10 mouse cellular contexts compared by ENCODE assay signal in genomic region chr7:40072478-40072877, GRCm38 (mm10).
DNase-seq lines count a peak whose midpoint lies in the region; ATAC-seq and TF ChIP-seq lines count a peak whose summit lies in the region.
"Had no signal": no experiment of that assay in that cellular context is flagged by ENCODE, and none has a peak within 500 bp of the region (broad histone marks: within the 10 kb centered on the region; RNA-seq: fewer than 3 reads in every experiment).

No protein-coding gene starts in this region.

- H3K9ac ChIP-seq in heart, postnatal 0 days (replicated peaks; ENCODE audit: low read depth, low read length): no peak overlapping the region
- H3K9ac ChIP-seq: lung, embryonic 14.5 days had no signal

- H3K9me3 ChIP-seq in heart, postnatal 0 days (replicated peaks; ENCODE audit: control insufficient read depth, low read length): no peaks in the 10 kb centered on the region

- no peak overlapping the region for H3K4me3 ChIP-seq in heart, postnatal 0 days (ENCODE audit: low read depth, low read length)

- DNase-seq in heart, postnatal 0 days (ENCODE audit: low spot score): peak; percentile 22
- no peak for DNase-seq in heart, adult 8-10 months (ENCODE audit: low spot score)
- DNase-seq in right cerebral cortex, adult 2 months (ENCODE audit: low spot score in 2 of 2): peak; percentile 18 to 29
- DNase-seq in right cerebral cortex, postnatal 25 days: no peak
- peak; percentile 1 to 43 for DNase-seq in kidney, postnatal 36 days
- no peak for DNase-seq in Muller cell, postnatal 12 days (ENCODE audit: inconsistent ontology term)
- no peak for DNase-seq in adrenal gland, adult (ENCODE audit: inconsistent age in 2 of 2, low spot score in 1 of 2)
- no peak for DNase-seq in MN1 (ENCODE audit: low spot score)
- DNase-seq: lung, embryonic 14.5 days had no signal

- no peaks in the 10 kb centered on the region for H3K36me3 ChIP-seq in heart, postnatal 0 days (replicated peaks; ENCODE audit: control insufficient read depth, insufficient read depth, low read length)
- H3K36me3 ChIP-seq: G1E had no signal

- no peaks in the 10 kb centered on the region for H3K4me1 ChIP-seq in heart, postnatal 0 days (ENCODE audit: control insufficient read depth, insufficient read depth)

- no peak for TF ChIP-seq EP300 in heart, postnatal 0 days (IDR thresholded peaks at IDR 0.05; ENCODE audit: low read depth)

- WGBS in heart, postnatal 0 days: 71% methylated on average over 1 of the region's 1 CpGs

- H3K27ac ChIP-seq in heart, postnatal 0 days (ENCODE audit: low read depth): no peak overlapping the region

- peak; percentile 45 for TF ChIP-seq CTCF in heart, postnatal 0 days (IDR thresholded peaks at IDR 0.05; ENCODE audit: low read depth)

- H3K27me3 ChIP-seq in heart, postnatal 0 days (ENCODE audit: control insufficient read depth, insufficient read depth, low read length): no peaks in the 10 kb centered on the region

- no peak overlapping the region for H3K4me2 ChIP-seq in heart, postnatal 0 days (ENCODE audit: low read depth, low read length)
- H3K4me2 ChIP-seq: lung, embryonic 14.5 days had no signal

- ATAC-seq in heart, postnatal 0 days (ENCODE audit: insufficient read depth, low read depth): no peak

Comparison
In these comparisons a context has a peak if more than half of its experiments do, and no peak if none do; other contexts are left out.
1. DNase-seq: peak in heart, postnatal 0 days (single experiment), right cerebral cortex, adult 2 months (2 of 2) and kidney, postnatal 36 days (2 of 2); none in heart, adult 8-10 months (single experiment), right cerebral cortex, postnatal 25 days (single experiment), Muller cell, postnatal 12 days (single experiment), adrenal gland, adult (0 of 2) and MN1 (single experiment).